Mouse (Mus musculus) heart, postnatal 0 days (tissue): ENCODE data around the gene Id1.

Source experiments
- CTCF ChIP-seq: IDR thresholded peaks from 2 replicates; pipeline ENCODE4 v1.5.1; 2016; ENCODE audit warnings: antibody characterized with exemption, control low read depth, low read depth
- EP300 ChIP-seq: IDR thresholded peaks from 2 replicates; pipeline ENCODE4 v1.6.1; 2016; ENCODE audit warnings: antibody characterized with exemption, low read depth

- TF ChIP-seq CTCF (no peak), EP300 (no peak)
Measured at GRCm38 (mm10) chr2:152728594-152728993, 7.5 kb upstream of the Id1 start.
